Mouse (Mus musculus) testis, adult 2 months (tissue): ENCODE results near the gene Pdrg1.

ENCODE experiments used
- CTCF ChIP-seq: fragments of 200-500 bp; IDR thresholded peaks from 2 replicates; pipeline ENCODE4 v1.5.1; 2012; ENCODE audit warnings: low read depth, mild to moderate bottlenecking, inconsistent platforms, low read length, moderate library complexity; ENCODE audit not compliant: control insufficient read depth, insufficient read depth, insufficient replicate concordance
- POLR2A ChIP-seq: fragments of 200-500 bp; IDR thresholded peaks from 2 replicates; pipeline ENCODE4 v1.6.1; 2012; ENCODE audit warnings: low read depth, mild to moderate bottlenecking, inconsistent platforms, low read length, moderate library complexity; ENCODE audit not compliant: control insufficient read depth

- TF ChIP-seq POLR2A: no peak
- TF ChIP-seq CTCF: no peak
Measured at GRCm38 (mm10) chr2:152991529-152991928, 23.7 kb downstream of the Pdrg1 start.
